Mouse (Mus musculus): ENCODE data around the gene Dis3.

DNA sequence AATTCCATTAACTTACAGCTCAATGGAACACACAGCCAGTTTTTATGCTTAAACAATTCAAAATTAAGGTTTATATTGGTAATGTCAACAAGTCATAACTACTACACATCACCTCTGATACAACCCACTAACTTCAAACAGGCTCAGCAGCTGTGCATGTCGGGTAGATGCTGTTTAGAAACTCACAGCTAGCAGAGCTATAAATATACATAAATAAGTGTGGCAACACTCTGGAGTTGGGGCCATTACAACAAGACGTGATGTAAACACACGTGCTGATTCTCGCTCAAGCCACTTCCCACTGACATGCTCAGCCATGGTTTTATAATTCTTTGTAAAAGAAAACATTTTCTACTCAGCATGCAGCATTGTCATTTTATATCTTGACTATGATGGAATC is 63.5 kb downstream of the Dis3 start:
- TF ChIP-seq CTCF (IDR thresholded peaks at IDR 0.05; ENCODE audit: low read depth) = no peak
- no peak for TF ChIP-seq EP300 (optimal IDR thresholded peaks at IDR 0.05)
